Mouse (Mus musculus): Measurements from ENCODE around the gene Itgb7. TPM values are rescaled to one million over a fixed set of nuclear protein-coding genes. Genes with fewer than 3 reads are reported as not detected.

Itgb7 gene
- total RNA-seq (2021) (1 to 10 TPM; 2.0 to 4.7 TPM), polyA plus RNA-seq (2012; rRNA removed) (2.3 and 2.4 TPM in 2 replicates)
- long read RNA-seq, partial matches to known transcripts = 1 of 5 reads
- long read RNA-seq, other reads (novel, unspliced or antisense) = 0 of 5 reads

DNA sequence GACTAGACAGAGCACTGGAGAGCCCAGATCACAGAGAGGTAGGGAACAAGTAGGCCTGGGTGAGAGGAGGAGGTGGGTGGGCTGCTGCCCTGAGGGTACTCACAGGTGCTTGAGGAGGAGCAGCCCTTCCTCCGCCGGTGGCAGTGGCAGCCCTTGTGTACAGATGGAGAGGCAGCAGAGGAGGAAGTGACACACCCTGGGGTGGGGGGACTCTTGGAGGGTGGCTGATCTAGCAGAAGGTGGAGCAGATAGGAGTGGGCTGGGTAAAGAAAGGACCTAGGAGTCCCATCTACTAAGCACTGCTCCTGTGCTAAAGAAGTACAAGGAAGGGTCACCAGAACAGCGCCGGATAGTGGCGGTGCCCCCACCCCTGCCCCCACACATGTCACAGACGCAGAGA lies at the start of gene Itgb7:
Gene Itgb7 (minus strand): TSS at position 197 of the 400 bp plus-strand sequence.
- DNase-seq = no peak

GRCm38 (mm10) chr15:102280623-102281022 lies 48.9 kb upstream of the Itgb7 start:
- DNase-seq = no peak

DNA sequence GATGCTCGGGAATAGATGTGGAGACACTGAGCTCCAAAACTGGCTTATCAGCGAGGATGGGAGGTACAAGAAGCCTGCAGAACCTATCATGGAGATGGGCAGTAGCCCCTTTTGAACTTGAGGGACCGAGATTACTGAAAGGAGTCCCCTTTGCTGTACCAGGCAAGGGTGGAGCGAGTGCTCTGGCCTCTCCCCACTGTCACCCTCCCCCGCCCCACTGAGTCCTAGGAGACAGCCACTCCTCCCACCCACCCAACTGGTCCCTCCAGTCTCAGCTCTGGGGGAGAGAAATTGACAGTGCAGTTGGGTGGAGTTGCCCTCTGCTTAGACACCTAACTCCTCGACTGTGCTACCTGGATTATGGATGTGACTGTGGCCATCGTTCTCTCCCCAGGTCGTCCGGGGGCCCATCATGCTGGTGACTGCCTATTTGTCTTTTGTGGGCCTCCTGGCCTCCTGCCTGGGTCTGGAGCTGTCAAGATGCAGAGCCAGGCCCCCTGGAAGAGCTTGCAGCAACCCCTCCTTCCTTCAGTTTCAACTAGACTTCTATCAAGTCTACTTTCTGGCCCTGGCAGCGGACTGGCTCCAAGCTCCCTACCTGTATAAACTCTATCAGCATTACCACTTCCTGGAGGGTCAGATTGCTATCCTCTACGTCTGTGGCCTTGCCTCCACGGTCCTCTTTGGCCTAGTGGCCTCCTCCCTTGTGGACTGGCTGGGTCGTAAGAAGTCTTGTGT lies 48.2 kb upstream of the Itgb7 start:
- no peak for DNase-seq

DNA sequence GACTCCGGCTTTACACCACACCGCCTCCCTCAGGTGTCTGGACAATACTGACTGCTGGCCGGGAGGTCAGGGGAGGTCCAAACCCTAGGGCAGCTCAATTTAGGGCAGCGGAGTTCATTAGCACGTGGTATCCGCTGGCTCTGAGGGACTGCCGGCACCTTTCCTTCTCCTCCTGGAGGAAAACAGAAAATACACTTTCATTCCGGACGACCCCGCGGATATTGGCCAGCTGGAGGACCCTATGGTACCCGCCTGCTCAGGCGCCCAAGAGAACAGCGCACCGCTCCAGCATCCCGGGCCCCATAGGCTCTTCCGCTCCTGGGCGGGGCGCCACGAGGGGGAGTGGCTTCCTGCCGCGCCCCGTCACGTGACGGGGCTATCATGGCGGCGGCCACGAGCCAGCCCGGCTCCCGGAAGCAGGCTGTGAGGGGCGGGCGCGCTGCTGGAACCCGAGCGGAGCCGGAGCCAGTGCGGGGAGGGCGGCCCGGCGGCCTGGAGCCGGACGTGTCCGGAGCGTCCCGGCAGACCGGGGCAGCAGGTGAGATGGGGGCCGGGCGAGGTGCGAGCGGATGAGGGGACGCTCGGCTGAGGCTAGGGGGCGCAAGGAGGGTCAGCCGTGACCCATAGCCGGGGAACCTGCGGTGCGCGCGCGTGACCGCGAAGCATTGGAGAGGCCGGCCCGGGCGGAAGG lies 47.5 kb upstream of the Itgb7 start, which contains the start of gene Mfsd5:
Gene Mfsd5 (plus strand): TSS at position 363 of the 691 bp plus-strand sequence.
- DNase-seq = peak; percentile 92

GRCm38 (mm10) chr15:102278726-102279091 lies 47.0 kb upstream of the Itgb7 start:
- no peak for DNase-seq

DNA sequence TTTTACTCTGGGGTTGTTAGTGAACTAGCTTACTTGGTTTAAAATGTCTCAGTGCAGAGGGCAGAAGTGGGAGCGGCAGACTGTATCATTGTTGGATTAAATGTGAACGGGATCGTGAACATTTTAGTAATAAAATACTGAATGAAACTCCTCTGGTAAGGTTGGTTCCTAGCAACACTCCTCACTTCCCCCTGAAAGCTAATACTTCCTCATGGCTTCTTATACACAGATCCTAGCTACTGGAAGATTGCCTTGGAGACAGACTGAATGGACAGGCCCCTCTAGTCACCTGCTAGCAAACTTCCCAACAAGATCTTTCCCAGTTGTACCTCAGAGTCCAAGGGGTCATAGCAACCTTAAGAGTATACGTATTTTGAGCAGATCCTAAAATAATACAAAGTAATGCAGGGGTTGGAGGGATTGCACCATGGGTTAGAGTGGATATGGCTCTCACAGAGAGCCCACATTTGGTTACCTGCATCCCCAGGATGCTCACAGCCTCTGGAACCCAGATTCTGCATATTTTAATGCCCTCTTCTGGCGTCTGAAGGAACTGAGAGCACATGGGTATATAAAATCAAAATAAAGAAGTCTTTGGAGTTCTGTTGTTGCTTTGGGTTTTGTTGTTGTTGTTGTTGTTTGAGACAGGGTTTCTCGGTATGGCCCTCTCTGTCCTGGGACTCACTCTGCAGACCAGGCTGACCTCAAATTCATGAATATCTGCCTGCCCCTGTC lies 42.4 kb upstream of the Itgb7 start:
- DNase-seq = no peak

- DNase-seq = no peak
Observed at GRCm38 (mm10) chr15:102271441-102271840, 39.7 kb upstream of the Itgb7 start.

DNA sequence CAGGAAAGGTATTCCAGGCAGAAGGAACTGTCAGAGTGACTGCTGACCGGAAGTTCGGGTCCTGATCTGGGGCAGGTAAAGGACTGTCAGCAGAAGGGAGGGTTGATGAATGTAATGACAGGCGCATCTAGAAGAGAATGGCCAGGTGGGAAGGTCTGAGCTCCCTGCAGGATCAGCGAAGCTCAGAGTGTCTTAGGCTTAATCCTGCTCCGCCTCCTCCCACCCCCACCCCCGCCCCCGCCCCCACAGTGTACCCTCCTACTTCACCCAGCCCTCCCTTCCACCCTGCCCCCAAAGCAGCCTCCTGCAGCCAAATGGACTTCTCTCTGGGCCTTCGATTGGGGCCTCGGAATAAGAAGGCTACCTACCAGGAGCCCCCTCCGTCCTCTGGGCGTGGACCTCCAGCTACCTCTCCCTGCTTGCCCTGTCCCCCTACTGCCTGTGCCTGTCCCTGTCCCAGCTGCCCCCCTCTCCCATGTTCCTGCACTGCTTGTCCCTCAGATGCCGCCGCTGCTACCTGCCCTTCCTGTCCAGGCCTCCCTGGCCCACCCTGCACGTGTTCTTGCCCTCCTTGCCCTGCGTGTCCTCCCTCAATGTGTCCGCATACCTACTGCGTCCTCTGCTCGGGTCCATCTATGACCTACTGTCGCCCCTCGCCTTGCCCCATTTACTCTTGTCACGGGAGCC lies 38.7 kb upstream of the Itgb7 start, which contains the start of gene Gm9918:
Gene Gm9918 (plus strand): TSS at position 290 of the 687 bp plus-strand sequence.
- DNase-seq = no peak

GRCm38 (mm10) chr15:102265548-102265947 lies 33.8 kb upstream of the Itgb7 start:
- no peak for DNase-seq

GRCm38 (mm10) chr15:102263037-102263436 lies 31.3 kb upstream of the Itgb7 start:
- no peak for DNase-seq

- DNase-seq = no peak
Observed at GRCm38 (mm10) chr15:102262582-102262981, 30.8 kb upstream of the Itgb7 start.

DNA sequence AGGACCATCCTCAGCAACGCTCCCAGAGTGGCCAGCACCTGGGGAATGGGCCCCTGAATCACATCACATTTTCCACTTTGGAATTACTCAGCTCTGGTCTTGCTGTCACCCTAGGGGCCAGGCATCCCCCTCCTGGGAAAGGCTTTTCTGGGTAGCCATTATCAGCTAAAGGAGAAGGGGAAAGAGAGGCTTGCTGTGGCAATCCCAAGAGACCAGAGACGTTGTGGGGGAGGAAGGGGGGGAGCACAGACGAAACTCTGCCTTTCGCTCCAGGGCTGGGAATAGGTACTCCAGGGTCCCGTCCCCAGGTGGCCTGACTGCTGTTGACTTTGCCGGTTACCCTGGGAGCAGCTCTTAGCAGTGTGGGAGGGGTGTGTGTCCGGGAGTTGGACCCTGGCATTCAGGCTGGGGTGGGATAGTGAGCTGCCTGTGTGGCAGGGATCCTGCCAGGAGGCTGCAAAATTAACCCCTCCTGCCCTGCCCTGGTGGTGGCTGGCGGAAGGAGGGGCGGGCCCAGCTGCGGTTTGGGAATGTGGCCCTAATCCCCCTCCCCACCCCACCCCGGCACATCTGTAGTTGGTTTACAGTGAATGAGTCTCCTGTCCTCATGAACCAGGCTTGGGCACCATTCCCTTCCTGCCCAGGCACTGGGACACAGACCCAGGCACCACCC lies 27.0 kb upstream of the Itgb7 start:
- DNase-seq = no peak

DNA sequence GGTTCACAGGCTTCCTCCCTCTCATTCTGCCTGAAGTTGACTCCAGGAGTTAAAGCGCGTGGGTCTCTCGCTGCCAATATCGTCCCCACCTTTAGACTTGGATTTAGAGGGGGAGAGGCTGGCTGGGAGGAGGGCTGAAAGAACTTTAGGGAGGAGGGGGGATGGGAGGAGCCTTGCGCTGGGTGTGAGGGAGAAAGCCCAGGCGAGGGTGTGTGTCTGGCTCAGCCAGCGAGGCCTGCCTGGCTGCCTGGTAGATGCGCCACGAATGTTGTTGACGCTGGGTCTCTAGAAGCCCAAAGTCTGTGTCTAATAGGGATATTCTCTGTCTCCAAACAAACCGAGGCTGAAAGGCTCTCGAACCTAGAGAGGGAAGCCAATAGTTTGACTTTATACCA lies 26.3 kb upstream of the Itgb7 start:
- no peak for DNase-seq

- peak; percentile 75 for DNase-seq
Observed at GRCm38 (mm10) chr15:102257202-102258075, 25.7 kb upstream of the Itgb7 start, which contains the start of gene Rarg. Gene Rarg, minus strand, starts transcription at chr15:102257517.

GRCm38 (mm10) chr15:102256431-102257201 lies 24.9 kb upstream of the Itgb7 start:
- no peak for DNase-seq

- no peak for DNase-seq
Observed at GRCm38 (mm10) chr15:102255547-102256255, 24.0 kb upstream of the Itgb7 start.

GRCm38 (mm10) chr15:102250521-102250920 lies 18.8 kb upstream of the Itgb7 start:
- DNase-seq = no peak

DNA sequence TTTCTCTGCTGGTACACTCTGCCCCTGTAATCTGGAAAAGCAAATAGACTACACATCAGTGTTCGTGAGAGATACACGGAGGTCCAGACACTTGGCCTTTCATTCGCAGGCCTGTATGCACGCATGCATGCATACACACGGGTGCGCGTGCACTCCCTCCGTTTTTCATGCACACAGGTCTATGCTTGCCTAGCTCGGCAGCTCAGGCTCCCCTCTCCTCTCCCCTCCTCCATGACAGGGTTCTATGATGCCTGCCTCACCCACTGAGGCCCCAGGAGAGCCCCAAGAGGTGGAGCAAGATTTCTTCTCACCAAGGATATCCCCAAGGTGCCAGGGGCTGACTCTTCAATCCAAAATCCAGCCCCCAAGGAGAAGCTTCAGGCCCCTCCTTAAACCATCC lies 18.2 kb upstream of the Itgb7 start:
- no peak for DNase-seq

DNA sequence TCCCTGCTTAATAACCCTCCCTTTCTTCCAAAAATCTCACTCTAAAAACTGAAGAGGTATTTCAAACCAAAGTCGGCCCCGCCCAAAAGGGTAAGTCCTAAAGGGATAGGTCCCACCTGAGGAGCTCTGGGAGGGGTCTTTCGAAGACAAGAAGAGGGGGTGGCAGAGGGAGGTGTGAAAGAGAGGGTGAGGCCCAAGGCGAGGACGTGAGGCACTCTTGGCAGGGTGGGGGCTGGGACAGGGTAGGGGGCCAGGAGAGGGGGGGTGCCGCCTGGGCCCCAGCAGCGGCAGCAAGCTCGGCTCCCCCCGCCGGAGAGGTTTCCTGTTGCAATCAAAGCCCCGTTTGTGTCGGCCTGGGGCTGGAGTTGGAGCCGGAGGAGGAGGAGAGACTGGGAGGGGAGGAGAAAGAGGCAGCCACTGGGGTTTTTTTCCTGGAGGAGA lies 17.5 kb upstream of the Itgb7 start:
- DNase-seq = peak; percentile 59
